Mouse (Mus musculus): Measurements from ENCODE around the gene Amtn. TPM values are rescaled to one million over a fixed set of nuclear protein-coding genes. Genes with fewer than 3 reads are reported as not detected.
"Not testable (repeated sequence)": the region's sequence is repeated elsewhere in the genome, so short reads cannot be mapped to it uniquely, and the experiment has no call there.

Amtn gene
- polyA plus RNA-seq, 1 experiment from 2014 or later, result not detected

DNA sequence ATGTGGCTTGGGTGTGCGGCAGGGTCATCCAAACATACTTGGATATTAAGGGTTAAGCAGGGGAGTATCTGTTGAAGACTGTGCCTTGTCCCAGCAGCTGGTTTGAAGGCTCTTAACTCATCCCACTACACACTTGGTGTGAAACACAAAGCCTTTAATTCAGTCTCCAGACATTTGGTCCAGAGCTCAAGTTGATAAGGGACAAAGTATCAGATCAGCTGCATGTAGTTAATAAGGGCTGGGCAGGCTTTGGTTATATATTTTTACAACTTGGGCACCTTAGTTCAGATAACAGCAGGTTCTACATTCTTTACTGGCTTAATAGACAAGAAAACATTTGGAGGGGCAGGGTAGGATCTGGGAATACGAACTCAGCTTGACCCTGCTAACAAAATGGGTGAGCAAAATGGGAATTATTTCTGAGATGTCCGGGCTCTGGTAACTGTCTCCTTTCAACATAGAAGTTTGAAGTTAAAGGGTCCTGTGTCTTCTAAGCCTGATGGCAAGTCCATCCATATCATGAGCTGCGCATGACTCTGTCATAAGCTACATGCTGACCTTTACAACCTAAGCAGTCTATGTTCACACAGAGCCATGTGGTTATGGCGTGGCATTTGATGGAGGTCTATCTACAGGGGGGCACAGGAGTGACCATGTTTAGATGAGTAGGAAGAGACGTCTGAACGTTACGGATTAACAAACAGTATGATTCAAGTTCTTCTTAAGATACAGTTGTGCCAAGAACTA is 44.6 kb downstream of the Amtn start:
- no peak overlapping the region for H3K4me3 ChIP-seq (replicated peaks; ENCODE audit: low read length)
- H3K9me3 ChIP-seq (ENCODE audit: control insufficient read depth, low read length), result no peaks in the 10 kb centered on the region
- H3K36me3 ChIP-seq (replicated peaks; ENCODE audit: control insufficient read depth, insufficient read depth), result no peaks in the 10 kb centered on the region
- no peak overlapping the region for H3K9ac ChIP-seq
- no peaks in the 10 kb centered on the region for H3K27me3 ChIP-seq (ENCODE audit: control insufficient read depth, insufficient read depth, low read length)
- no peaks in the 10 kb centered on the region for H3K4me1 ChIP-seq (replicated peaks; ENCODE audit: control insufficient read depth, insufficient read depth, low read length)
- DNase-seq (ENCODE audit: low spot score) (no peak), ATAC-seq (ENCODE audit: low FRiP score) (no peak)
- WGBS, result 93% methylated on average over 8 of the region's 8 CpGs
- no peak overlapping the region for H3K4me2 ChIP-seq (replicated peaks)
- no peak overlapping the region for H3K27ac ChIP-seq

DNA sequence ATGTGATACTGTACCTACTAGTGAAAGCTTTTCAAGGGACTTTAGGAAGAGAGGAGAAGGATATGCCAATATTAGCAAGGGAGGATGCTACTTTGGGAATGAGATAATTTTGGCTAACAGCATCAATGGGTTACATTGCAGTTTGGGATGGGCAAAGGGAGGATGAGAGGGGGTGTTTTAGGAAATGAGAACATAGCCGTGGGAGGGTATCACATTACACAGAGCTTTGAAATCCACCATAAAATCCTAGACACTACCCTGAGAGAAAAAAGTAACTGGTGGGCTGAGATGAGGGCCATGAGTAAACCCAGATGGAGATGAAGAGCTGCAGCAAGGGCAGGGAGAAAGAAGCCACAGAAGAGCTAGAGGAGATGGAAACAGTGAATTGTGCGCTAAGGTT is 49.0 kb downstream of the Amtn start:
- not testable (repeated sequence) for ATAC-seq (ENCODE audit: low FRiP score); H3K9ac ChIP-seq; DNase-seq (ENCODE audit: low spot score); H3K4me1 ChIP-seq (replicated peaks; ENCODE audit: control insufficient read depth, insufficient read depth, low read length); H3K9me3 ChIP-seq (ENCODE audit: control insufficient read depth, low read length); H3K4me2 ChIP-seq (replicated peaks); H3K36me3 ChIP-seq (replicated peaks; ENCODE audit: control insufficient read depth, insufficient read depth); H3K27me3 ChIP-seq (ENCODE audit: control insufficient read depth, insufficient read depth, low read length); H3K27ac ChIP-seq; H3K4me3 ChIP-seq (replicated peaks; ENCODE audit: low read length)
- 77% methylated on average over 2 of the region's 2 CpGs for WGBS

DNA sequence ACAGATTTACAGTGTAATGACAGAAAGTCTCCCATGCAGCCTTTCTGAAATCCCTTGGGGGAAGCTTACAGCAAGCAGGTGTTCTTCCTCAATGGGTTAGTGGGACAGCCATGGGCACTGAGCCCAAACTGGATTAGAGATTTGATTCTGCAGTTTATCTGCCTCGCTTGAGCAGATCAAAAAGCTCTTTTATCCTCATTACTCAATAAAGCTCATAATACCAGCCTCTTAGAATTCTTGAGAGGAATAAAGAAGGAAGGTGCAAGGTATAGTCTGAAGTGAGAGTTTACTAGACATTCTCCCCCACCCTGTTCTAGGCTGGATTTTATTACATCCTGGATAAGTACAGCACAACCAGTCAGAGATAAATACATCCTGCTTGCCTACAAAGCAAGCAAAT is 50.8 kb downstream of the Amtn start:
- ATAC-seq (ENCODE audit: low FRiP score) (no peak), DNase-seq (ENCODE audit: low spot score) (no peak)
- H3K4me1 ChIP-seq (replicated peaks; ENCODE audit: control insufficient read depth, insufficient read depth, low read length), result no peaks in the 10 kb centered on the region
- no peaks in the 10 kb centered on the region for H3K36me3 ChIP-seq (replicated peaks; ENCODE audit: control insufficient read depth, insufficient read depth)
- H3K27me3 ChIP-seq (ENCODE audit: control insufficient read depth, insufficient read depth, low read length), result no peaks in the 10 kb centered on the region
- H3K4me3 ChIP-seq (replicated peaks; ENCODE audit: low read length), result no peak overlapping the region
- 73% methylated on average over 1 of the region's 1 CpGs for WGBS
- no peak overlapping the region for H3K9ac ChIP-seq
- no peaks in the 10 kb centered on the region for H3K9me3 ChIP-seq (ENCODE audit: control insufficient read depth, low read length)
- no peak overlapping the region for H3K4me2 ChIP-seq (replicated peaks)
- no peak overlapping the region for H3K27ac ChIP-seq

Other genes starting within 250 kb of the Amtn start
- not detected in 2 replicates for gene Gm11115, start 222.0 kb upstream of the Amtn start, polyA plus RNA-seq (2014; fragmentation: Nextera tagmentation; extraction: Ambion mirVana)
- not detected in 2 replicates for gene Gm7714, start 107.2 kb upstream of the Amtn start, polyA plus RNA-seq (2014; fragmentation: Nextera tagmentation; extraction: Ambion mirVana)
- not detected in 2 replicates for gene Prol1, start 58.8 kb upstream of the Amtn start, polyA plus RNA-seq (2014; fragmentation: Nextera tagmentation; extraction: Ambion mirVana)
- not detected in 2 replicates for gene Ambn, start 79.9 kb downstream of the Amtn start, polyA plus RNA-seq (2014; fragmentation: Nextera tagmentation; extraction: Ambion mirVana)
- not detected in 2 replicates for gene Enam, start 111.9 kb downstream of the Amtn start, polyA plus RNA-seq (2014; fragmentation: Nextera tagmentation; extraction: Ambion mirVana)
- gene Jchain, start 151.8 kb downstream of the Amtn start, polyA plus RNA-seq (2014; fragmentation: Nextera tagmentation; extraction: Ambion mirVana), result 0.23 and 0.26 TPM in 2 replicates
- 35.6 and 36.6 TPM in 2 replicates for gene Utp3, start 178.4 kb downstream of the Amtn start, polyA plus RNA-seq (2014; fragmentation: Nextera tagmentation; extraction: Ambion mirVana)
- 300 and 303 TPM in 2 replicates for gene Rufy3, start 188.9 kb downstream of the Amtn start, polyA plus RNA-seq (2014; fragmentation: Nextera tagmentation; extraction: Ambion mirVana)

Data from hindbrain, embryonic 14.5 days (tissue).